Mouse (Mus musculus) leukemia stem cell, adult 10-12 weeks (primary cell): Measurements from ENCODE around the gene Adamts16. TPM values are rescaled to one million over a fixed set of nuclear protein-coding genes. Genes with fewer than 3 reads are reported as not detected.

ENCODE experiments used
- polyA plus RNA-seq: library from polyadenylated mRNA; stranded (reverse); fragments of >175 nt; gene quantifications from 2 replicates; pipeline ENCODE4 v1.2.3, GENCODE M21; 2012; ENCODE audit warnings: low replicate concordance

The Adamts16 gene
- 0.05 TPM in 1 of 2 replicates, not detected in the other for polyA plus RNA-seq

DNA sequence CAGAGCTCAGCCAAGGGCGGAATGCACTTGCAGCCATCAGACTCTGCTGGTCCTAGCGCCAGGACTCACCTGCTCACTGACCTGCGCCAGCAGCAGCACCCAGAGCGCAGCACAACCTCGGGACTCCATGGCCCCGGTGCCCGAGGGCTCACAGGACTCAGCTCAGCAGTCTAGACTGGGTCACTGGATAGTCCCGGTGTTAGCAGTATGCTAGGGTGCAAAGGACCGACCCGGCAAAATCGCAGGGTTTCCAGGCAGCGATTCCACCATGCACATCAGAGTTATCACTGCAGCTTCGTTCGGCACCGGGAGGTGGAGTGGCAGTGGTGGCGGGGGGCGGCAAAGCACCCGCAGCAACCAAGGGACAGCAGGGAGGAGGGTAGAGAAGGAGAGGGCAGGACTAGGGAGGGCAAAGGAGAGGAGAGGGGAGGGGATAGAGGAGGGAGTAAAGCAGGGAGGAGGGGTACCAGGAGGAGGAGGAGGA lies at the start of gene Adamts16:
Adamts16 (minus strand) TSS at position 391 of the 484 bp plus-strand sequence.

Other genes starting within 250 kb of the Adamts16 start
- gene Ice1, start 204.2 kb downstream of the Adamts16 start, polyA plus RNA-seq = 3.0 and 6.0 TPM in 2 replicates